Mouse (Mus musculus): ENCODE measurements at regions not wholly inside any gene's neighbourhood (a gene's known extent, or its start where the extent isn't known, plus 50 kb on each side); places are given as distances from the start of the nearest gene placed in this dataset.

DNA sequence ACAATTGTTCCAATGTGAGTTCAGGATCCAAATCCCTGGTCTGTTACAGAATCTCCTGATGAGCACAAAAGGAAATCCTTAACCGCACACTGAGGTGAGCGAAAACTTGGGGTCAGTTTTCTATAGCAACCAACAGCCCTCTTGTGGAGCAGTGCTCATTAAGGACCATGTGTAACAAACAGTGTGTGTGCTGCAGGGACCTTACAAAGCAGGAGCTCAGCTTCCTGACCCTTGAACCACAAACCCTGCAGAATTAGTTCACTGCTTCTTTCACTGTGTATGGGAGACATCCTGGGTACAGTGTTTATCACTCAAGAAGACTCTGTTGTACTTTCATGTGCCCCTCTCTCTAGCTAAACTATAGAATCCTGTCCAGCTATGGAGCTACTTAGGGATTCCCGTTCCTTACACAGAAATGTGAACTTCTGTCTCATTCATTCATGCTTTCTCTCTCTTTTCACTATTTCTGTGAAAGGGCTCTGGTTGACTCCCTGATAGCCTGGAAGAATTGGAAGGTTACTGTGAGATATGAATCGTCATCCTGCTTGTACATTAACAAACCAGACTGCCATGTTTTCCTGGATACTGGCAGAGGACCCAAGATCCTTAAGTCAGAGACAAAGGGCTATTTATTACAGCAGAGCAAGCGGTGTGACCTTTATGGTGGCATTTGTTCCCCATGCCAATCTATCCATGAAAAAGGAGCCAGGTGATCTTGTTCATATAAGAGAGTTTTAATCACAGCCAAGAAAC lies 100.5 kb upstream of the Pde3a start:
- no peak for DNase-seq

DNA sequence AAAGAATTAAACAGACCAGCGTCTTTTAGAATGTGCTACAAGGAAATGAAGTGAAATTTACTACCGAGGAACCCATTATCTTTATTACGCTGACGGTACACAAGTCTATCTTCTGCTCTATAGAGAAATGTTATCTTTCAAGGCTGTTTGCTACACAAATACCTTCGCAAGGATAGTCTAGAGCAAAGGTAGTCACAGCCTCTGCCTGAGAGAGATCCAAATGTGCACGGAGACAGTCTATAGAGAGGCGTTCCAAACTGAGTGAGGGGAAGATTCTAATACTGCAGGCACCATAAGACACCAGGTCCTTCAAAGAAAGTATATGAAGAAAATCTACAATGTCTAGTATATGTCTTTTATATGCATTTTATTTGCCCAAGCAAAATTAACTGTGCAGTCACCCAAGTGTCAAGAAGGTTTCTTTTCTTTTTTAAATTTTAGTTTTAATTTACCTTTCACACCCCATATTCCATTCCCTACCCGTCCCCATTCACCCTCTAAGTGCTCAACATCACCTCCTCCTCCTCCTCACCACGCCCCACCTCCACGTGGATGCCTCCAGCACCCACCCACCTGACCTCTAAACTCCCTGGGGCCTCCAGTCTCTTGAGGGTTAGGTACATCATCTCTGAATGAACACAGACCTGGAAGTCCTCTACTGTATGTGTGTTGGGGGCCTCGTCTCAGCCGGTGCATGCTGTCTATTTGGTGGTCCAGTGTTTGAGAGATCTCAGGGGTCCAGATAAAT lies 99.7 kb upstream of the Pde3a start:
- DNase-seq: no peak

DNA sequence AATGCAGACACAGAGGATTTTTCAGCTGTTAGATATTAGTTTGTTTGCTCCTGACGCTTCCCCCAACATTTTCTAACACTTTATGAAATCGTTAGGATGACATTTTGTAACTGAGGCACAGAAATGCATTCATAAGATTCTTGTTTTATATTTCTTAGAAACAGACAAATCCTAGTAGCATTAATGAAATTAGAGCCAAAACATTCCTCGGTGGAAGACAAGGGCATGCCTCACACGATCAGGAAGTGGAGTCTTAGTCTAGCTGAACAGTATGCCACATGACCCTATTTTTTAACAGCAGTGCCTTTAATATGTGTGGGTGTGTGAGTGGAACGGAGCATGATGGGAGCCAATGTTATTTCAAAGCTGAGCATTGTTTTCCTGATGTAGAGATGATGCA lies 89.7 kb upstream of the Pde3a start:
- no peak for DNase-seq

DNA sequence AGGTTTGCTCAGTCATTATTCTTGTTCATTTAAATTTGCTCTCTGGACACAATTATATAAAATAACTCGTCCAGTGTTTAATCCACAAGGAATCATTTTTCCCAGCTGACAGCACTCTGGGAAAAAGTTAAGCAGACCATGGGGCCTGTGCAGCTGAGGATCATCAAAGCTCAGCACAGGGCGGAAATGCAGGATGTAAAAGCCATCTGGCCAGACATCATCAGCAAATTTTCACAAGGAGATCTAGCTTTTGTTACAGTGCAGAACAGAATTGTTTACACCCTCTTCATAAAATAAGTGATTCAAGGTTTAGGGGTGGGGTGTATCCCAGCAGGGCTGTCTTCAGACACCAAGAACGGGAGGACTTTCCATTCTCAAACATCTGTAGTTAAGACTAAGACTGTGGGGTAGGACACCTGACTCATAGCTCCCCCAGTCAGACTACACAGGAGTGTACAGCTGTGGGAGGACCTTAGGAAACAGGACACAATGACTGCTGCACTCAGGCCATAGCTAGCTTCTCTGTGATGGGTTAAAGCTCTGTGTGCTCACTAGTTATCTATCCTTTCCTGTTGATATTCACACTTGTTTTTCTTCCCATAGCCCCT lies 87.3 kb upstream of the Pde3a start:
- DNase-seq: no peak

DNA sequence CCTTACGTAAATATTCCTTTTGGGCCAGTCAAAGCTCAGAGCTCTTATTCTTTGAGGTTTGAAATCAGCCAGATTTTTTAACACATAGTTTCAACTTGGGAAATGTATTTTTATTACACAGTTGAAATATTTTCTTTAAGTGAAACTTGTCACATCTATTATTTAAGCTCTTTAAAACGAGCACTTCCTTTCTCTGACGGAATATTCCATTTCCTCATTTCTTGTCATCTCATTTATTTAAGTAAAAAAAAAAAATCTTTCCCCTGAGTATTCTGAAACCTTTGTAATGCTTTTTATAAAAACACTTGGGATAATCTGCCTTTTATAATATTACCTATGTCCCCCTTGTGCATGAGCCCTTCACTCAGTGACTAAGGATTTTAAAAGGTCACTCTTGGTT lies 81.8 kb upstream of the Pde3a start:
- DNase-seq: no peak

DNA sequence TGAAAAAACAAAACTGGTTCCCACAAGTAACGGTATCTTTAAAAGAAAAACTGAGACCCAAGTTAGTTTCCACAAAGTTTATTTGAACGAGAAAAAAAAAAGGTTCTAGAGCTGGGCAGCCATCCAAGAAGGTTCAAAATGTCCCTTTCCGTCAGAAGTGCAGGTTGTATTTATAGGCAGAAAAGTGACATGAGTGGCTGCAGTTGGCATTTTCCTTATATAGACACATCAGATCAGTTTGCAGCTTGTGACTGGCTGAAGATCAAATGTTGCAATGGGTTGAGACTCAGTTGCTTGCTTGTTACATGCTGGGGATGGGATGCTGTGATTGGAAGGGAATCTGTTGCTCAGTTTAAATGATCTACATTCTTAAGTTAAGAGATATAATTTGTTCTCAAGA lies 80.7 kb upstream of the Pde3a start:
- no peak for DNase-seq

DNA sequence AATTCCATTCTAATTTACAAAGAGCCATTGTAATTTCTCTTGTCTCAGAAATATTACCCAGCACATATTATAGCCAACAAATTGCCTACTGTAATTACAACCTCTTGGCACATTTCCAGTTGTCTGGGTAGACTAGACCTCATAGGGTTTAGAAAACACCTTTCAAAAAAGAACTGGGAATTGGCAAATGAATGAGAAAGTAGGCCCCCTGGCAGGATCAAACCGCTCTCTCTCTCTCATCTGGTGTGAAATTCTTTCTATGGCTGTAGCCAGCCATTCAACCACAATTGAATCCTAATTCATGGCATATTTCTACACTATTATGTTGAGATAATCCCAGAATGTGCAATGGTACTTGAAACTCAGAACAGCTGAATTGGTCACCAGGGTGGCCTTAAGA lies 65.3 kb upstream of the Pde3a start:
- DNase-seq: no peak

DNA sequence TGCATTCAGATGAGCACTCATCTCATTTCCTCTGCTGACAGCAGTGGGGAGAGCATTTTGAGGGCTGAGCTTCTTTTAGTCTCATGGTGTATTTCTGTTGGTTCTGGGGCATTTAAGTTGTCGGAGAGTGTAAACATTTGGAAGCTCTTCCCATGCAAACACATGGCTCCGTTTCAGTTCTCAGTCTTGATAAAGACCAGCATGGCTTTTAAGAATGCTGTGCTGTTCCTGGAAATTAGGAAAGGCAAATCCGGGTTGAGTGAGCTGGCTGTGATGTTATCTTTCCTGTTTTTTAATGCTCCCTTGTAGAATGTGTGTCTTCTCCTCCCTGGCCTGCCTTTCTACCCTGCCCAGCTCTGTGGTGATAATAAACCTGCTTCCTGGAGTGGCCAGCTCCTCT lies 61.0 kb upstream of the Pde3a start:
- no peak for DNase-seq

DNA sequence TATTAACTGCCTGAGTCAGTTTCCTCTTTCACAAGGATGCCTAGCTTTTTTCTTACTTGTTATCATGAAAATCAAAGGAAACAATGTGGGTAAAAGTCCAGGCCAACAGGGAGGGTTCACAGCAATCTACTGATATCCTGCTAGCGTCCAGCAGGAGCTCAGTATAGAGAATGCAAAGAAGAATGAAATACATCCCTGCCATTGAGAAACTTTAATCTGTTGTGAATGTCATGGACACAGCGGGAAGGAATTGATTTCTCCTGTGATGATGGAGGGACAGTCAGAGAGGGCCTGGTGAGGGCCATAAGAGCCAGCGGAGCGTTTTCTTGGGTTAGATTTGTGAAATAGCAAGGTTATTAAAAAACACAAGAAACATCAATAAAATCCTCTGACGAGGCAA lies 60.0 kb upstream of the Pde3a start:
- DNase-seq: no peak

DNA sequence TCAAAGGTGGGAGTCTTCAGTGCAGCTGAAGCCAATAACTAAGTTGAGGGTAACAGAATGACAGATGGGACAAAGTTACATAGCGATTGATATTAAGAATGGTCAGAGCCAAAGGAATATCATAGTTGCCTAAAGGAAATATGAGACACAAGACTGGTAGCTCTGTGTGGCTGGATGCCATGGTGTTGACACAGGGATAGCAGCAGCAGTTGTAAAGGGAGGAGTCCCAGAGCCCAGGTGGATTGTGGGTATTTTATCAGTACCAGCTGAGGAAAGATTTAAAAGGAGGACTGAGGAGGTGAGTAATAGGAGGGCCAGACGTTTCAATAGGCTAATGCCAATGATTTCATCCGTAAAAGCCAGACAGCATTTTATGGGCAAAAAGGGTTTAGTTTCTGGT lies 59.4 kb upstream of the Pde3a start:
- no peak for DNase-seq

DNA sequence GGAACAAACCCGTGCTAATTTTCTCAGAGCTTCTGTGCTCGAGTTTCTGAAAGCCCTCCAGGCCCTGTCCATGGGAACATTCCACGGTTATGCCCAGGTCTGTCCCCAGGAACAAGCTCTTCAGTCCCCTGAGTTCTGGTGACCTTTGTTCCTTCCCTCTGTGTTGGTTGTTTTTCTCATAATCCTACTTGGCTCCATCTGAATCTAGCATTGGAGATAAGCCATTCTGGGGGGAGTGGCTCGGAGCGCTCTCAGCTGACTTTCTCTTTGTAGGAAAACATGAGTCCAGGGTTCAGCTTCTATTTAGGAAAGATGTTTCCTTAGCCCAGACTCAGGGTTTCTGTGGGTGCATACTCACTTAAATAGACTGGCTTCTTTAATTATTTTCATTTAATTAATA lies 58.7 kb upstream of the Pde3a start:
- DNase-seq: no peak

DNA sequence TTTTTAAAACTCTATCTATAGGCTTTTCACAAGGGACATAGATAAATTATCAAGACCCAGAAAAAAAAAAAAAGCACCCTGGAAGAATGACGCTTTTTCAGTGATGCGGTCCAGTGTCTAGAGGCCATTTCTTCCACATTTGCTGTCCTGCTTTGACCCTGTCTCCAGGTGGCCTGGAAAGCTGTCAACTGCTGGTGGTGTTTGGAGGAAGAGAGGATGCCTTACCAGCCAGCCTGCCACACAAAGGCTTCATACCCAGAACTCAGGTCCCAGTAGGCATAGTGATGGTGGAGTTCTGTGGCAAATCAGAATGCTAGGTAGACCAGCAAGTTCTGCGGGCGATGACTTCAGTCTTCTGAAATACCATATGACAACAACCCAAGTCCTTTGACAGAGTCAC lies 51.6 kb upstream of the Pde3a start:
- no peak for DNase-seq
